Mouse (Mus musculus) liver, adult 2 months (tissue): ENCODE measurements around the gene Mchr1. TPM values are rescaled to one million over a fixed set of nuclear protein-coding genes. Genes with fewer than 3 reads are reported as not detected.

Experiments
- DNase-seq: peaks from one replicate; pipeline ENCODE4 v3.0.0-alpha.2; 2011; ENCODE audit warnings: low read depth, low spot score; ENCODE audit errors: extremely low read depth
- H3K27ac ChIP-seq: fragments of 200-500 bp; replicated peaks from 2 replicates; pipeline ENCODE4 v1.5.1; 2012; ENCODE audit warnings: low read depth, mild to moderate bottlenecking, control low read depth, inconsistent platforms, low read length; ENCODE audit not compliant: insufficient read depth
- H3K27me3 ChIP-seq: fragments of 200-500 bp; 2 replicates; pipeline ENCODE4 v1.6.1; 2012; ENCODE audit warnings: mild to moderate bottlenecking, moderate library complexity, low read length, inconsistent platforms; ENCODE audit not compliant: control insufficient read depth, insufficient read depth
- H3K36me3 ChIP-seq: fragments of 200-500 bp; 2 replicates; pipeline ENCODE4 v1.6.1; 2012; ENCODE audit warnings: low read length, inconsistent platforms; ENCODE audit not compliant: control insufficient read depth, insufficient read depth
- H3K4me1 ChIP-seq: fragments of 200-500 bp; 2 replicates; pipeline ENCODE4 v1.6.1; 2011; ENCODE audit warnings: low read length; ENCODE audit not compliant: control insufficient read depth, insufficient read depth
- H3K4me3 ChIP-seq: fragments of 200-500 bp; 2 replicates; pipeline ENCODE4 v1.5.1; 2011; ENCODE audit warnings: low read depth, mild to moderate bottlenecking, control low read depth, low read length, moderate library complexity; ENCODE audit not compliant: insufficient read depth
- H3K79me2 ChIP-seq: fragments of 200-500 bp; 2 replicates; pipeline ENCODE4 v1.6.1; 2012; ENCODE audit warnings: inconsistent platforms, mild to moderate bottlenecking, low read length, moderate library complexity; ENCODE audit not compliant: control insufficient read depth, insufficient read depth
- H3K9ac ChIP-seq: fragments of 200-500 bp; 2 replicates; pipeline ENCODE4 v1.6.1; 2012; ENCODE audit warnings: low read depth, mild to moderate bottlenecking, control low read depth, inconsistent platforms, low read length
- CTCF ChIP-seq: fragments of 200-500 bp; IDR thresholded peaks from 2 replicates; pipeline ENCODE4 v1.5.1; 2011; ENCODE audit warnings: low read depth, low read length, control low read depth
- POLR2A ChIP-seq: fragments of 200-500 bp; IDR thresholded peaks from 2 replicates; pipeline ENCODE4 v1.6.1; 2011; ENCODE audit warnings: low read length, control low read depth; ENCODE audit not compliant: insufficient read depth; ENCODE audit errors: extremely low read depth
- WGBS: fragments of 180-500 bp; shearing (Covaris S2); methylation state at CpG from one replicate; pipeline ENCODE4 v1.1.7; 2018; 5-methylcytosine and 5-hydroxymethylcytosine counted together
- polyA plus RNA-seq: library from polyadenylated mRNA; depleted of rRNA; stranded (reverse); fragments of >200 nt; gene quantifications from 2 replicates; pipeline ENCODE4 v1.2.3, GENCODE M21; 2012
- total RNA-seq: library from RNA; depleted of rRNA; stranded (reverse); fragments of >200 nt; gene quantifications from 2 replicates; pipeline ENCODE4 v1.2.3, GENCODE M21; 2014

Gene Mchr1
- total and polyA plus RNA-seq, 2 experiments = not detected

GRCm38 (mm10) chr15:81221446-81221845 is 13.9 kb upstream of the Mchr1 start:
- H3K36me3 ChIP-seq = no peaks in the 10 kb centered on the region
- H3K27ac ChIP-seq = no peak overlapping the region
- WGBS = 84% methylated on average over 6 of the region's 6 CpGs
- H3K79me2 ChIP-seq = no peaks in the 10 kb centered on the region
- H3K4me1 ChIP-seq = no peaks in the 10 kb centered on the region
- no peak for DNase-seq
- no peak overlapping the region for H3K4me3 ChIP-seq
- H3K27me3 ChIP-seq = no peaks in the 10 kb centered on the region
- H3K9ac ChIP-seq = no peak overlapping the region
- TF ChIP-seq POLR2A (no peak), CTCF (no peak)

GRCm38 (mm10) chr15:81225016-81225415 is 10.3 kb upstream of the Mchr1 start:
- no peak for DNase-seq
- H3K36me3 ChIP-seq = no peaks in the 10 kb centered on the region
- H3K27ac ChIP-seq = no peak overlapping the region
- H3K9ac ChIP-seq = no peak overlapping the region
- H3K27me3 ChIP-seq = no peaks in the 10 kb centered on the region
- H3K79me2 ChIP-seq = no peaks in the 10 kb centered on the region
- TF ChIP-seq CTCF = no peak
- TF ChIP-seq POLR2A = no peak
- no peak overlapping the region for H3K4me3 ChIP-seq
- H3K4me1 ChIP-seq = peaks cover under 1% of the 10 kb centered on the region
- 74% methylated on average over 10 of the region's 10 CpGs for WGBS

- TF ChIP-seq POLR2A (no peak), CTCF (no peak)
- H3K79me2 ChIP-seq = no peaks in the 10 kb centered on the region
- 88% methylated on average over 6 of the region's 6 CpGs for WGBS
- no peak overlapping the region for H3K9ac ChIP-seq
- no peaks in the 10 kb centered on the region for H3K27me3 ChIP-seq
- H3K36me3 ChIP-seq = no peaks in the 10 kb centered on the region
- H3K4me3 ChIP-seq = no peak overlapping the region
- DNase-seq = no peak
- no peak overlapping the region for H3K27ac ChIP-seq
- H3K4me1 ChIP-seq = peaks cover 6% of the 10 kb centered on the region
These were observed 9.6 kb upstream of the Mchr1 start for GRCm38 (mm10) chr15:81225732-81226131.

GRCm38 (mm10) chr15:81226796-81227195 is 8.5 kb upstream of the Mchr1 start:
- TF ChIP-seq CTCF (no peak), POLR2A (no peak)
- Histone ChIP-seq H3K9ac (no peak overlapping the region), H3K4me1 (peaks cover 6% of the 10 kb centered on the region), H3K79me2 (no peaks in the 10 kb centered on the region), H3K36me3 (no peaks in the 10 kb centered on the region), H3K4me3 (no peak overlapping the region), H3K27ac (no peak overlapping the region), H3K27me3 (no peaks in the 10 kb centered on the region)
- no peak for DNase-seq
- 93% methylated on average over 4 of the region's 4 CpGs for WGBS

- Histone ChIP-seq H3K9ac (no peak overlapping the region), H3K27me3 (no peaks in the 10 kb centered on the region), H3K27ac (no peak overlapping the region), H3K4me3 (no peak overlapping the region), H3K36me3 (no peaks in the 10 kb centered on the region), H3K79me2 (no peaks in the 10 kb centered on the region), H3K4me1 (peaks cover 6% of the 10 kb centered on the region)
- TF ChIP-seq POLR2A = no peak
- no peak for TF ChIP-seq CTCF
- DNase-seq = no peak
- WGBS = 90% methylated on average over 3 of the region's 3 CpGs
These were observed 8.0 kb upstream of the Mchr1 start for GRCm38 (mm10) chr15:81227275-81227674.

- H3K4me3 ChIP-seq = no peak overlapping the region
- no peaks in the 10 kb centered on the region for H3K27me3 ChIP-seq
- 91% methylated on average over 3 of the region's 3 CpGs for WGBS
- H3K36me3 ChIP-seq = no peaks in the 10 kb centered on the region
- H3K27ac ChIP-seq = no peak overlapping the region
- TF ChIP-seq CTCF (no peak), POLR2A (no peak)
- H3K4me1 ChIP-seq = peaks cover 6% of the 10 kb centered on the region
- H3K79me2 ChIP-seq = no peaks in the 10 kb centered on the region
- no peak for DNase-seq
- H3K9ac ChIP-seq = no peak overlapping the region
These were observed 7.0 kb upstream of the Mchr1 start for GRCm38 (mm10) chr15:81228258-81228657.
